Mouse (Mus musculus) neutrophil, adult 5-6 weeks (primary cell): ENCODE measurements around the gene Ltf. TPM values are rescaled to one million over a fixed set of nuclear protein-coding genes. Genes with fewer than 3 reads are reported as not detected.

Experiments used
- ATAC-seq: fragments of 151-379, 151-347 bp; 2 replicates; pipeline ENCODE4 v1.8.0; 2017; ENCODE audit warnings: mild to moderate bottlenecking, moderate TSS enrichment; ENCODE audit not compliant: insufficient number of reproducible peaks, poor library complexity, low FRiP score, severe bottlenecking; ENCODE audit errors: extremely low read depth
- total RNA-seq: library from RNA; stranded (forward); fragments of 200-1000 nt; gene quantifications from 2 replicates; pipeline ENCODE4 v1.2.3, GENCODE M21; 2017

Gene Ltf
- 19.4 and 33.3 TPM in 2 replicates for total RNA-seq

DNA sequence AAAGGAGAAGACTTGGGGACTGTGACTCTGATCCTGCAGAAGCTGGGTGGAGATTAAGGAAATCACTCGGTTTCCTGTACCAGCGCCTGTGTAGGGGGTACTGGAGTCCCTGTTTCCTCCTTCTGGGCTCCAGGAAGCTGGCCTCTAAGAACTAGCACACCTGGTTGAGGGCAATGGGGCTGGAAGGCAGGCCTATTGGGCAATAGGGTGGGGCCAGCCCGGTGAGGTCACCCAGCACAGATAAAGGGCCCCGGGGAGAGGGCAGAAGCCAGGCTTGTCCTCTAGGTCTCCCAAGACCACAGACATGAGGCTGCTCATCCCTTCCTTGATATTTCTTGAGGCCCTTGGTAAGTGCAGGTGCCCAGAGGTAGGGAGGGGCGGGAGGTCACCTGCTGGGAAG lies at the start of gene Ltf:
TSS of gene Ltf (plus strand) at position 250 of the 400 bp plus-strand sequence.
- no peak for ATAC-seq

DNA sequence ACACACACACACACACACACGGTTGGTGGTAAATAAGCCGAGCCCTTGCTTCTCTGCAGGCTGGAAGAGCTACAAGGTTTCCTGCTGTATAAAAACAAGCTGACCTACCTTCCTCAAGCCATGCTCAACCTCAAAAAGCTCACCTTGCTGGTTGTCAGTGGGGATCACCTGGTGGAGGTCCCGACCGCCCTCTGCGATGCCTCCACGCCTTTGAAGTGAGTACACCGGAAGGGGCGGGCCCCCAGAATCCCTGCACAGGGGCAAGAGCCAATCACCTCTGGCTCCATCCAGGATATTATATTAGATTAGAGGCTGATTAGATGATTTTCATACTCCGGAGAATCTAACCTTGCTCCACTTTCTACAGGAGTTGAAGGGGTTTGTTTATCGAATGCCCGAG lies 39.7 kb upstream of the Ltf start:
- no peak for ATAC-seq

DNA sequence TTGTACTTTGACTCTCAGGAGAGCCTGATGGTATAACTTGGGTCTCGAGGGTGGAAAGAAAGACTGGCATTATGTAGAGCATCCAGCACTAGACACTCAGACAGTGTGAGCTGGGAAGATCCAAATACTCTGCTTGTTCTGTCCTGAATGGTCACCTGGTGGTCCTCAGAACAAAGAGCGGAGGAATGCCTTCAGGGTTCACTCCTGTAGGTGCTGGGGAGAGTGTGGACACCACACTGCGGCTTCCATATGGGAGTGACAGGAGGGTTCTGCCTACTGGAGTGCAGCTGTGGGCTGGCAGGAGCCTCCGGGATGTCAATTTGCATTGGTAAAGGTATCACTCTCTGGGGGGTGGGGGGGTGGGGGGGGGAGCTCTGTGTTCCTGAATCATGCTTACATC lies 36.7 kb upstream of the Ltf start:
- ATAC-seq: no peak

DNA sequence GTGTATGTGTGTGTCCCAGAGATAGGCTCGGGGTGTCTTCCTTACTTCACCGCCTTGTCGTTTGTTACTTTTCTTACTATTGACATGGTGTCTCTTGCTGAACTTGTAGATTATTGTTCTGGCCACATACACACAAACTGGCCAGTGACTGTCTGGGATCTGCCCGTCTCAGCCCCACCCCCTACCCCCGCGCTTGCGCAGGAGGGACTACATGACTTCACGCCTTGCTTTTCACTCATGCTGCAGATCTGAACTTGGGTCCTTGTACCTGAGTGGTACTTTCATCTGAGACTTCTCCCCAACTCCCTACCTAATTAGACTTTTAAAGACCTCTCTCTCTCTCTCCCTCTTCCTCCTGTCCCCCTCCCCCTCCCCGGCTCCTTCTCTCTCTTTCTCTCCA lies 35.0 kb upstream of the Ltf start:
- ATAC-seq: no peak

DNA sequence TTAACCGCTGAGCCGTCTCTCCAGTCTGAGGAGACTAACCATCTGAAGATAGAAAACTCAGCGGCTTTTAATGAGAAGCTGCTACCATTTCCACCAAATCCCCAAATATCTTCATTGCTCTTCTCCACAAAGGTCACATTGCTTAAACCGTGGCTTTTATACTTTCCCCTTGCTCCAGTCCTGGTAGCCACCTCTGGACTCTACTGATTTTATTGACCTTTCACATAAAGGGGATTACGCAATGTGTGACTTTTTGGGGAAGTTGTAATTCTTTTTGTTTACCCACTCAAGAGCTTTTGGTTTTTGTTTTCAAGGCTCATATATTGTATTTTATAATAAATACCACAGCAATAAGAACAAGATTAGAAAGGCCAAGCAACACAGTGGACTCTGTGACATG lies 33.5 kb upstream of the Ltf start:
- ATAC-seq: no peak

DNA sequence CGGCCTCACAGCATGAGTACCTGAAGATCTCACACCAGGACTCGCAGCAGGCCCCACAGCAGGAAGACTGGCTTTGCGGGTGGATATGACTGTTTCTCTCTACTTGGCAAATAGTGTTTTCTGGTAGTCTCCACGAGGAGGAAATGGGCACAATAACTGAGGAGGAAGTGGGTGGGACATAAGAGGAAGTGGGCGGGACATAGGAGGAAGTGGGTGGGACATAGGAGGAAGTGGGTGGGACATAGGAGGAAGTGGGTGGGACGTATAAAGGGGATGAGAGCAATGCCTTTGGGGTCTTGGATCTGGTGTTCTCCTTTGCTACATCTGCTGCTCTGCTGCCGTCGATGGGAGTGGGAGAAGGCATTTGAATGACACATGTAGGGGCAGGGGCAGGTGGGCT lies 33.1 kb upstream of the Ltf start:
- no peak for ATAC-seq

DNA sequence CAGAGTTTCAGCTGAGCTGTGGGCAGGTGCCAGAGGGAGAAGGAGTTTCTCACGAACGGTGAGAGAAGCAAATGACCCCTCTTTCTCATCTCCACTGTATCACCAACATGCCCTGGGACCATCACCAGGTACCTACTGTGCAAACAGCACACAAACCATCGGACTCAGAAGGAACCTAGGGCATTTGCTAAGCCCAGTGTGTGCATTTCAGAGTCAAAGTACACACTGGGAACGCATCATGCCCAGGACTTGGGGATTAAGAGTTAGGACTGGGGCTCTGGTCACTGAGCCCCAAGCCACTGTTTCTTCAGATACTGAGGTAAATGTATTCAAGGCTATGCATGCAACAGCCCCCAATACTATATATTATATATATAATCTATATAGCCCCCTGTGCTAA lies 31.7 kb upstream of the Ltf start:
- no peak for ATAC-seq

DNA sequence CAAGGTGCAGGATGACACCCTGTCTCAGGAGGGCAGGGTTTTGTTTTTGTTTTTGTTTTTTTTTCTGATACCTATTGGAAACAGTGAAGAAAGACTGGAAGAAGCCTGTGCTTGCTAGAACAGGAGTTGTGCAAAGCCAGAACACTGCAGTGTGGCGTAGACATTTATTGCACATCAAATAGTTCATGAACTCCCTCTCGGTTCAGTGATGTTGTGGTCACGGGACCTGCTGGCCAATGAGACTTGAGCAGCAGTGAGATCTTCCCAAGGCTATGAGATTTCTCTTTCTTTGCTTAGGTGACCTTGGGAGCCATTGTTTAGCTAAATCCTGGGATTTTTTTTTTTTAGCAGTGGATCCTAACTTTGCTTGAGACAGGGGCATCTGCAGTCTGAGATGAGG lies 31.0 kb upstream of the Ltf start:
- no peak for ATAC-seq

DNA sequence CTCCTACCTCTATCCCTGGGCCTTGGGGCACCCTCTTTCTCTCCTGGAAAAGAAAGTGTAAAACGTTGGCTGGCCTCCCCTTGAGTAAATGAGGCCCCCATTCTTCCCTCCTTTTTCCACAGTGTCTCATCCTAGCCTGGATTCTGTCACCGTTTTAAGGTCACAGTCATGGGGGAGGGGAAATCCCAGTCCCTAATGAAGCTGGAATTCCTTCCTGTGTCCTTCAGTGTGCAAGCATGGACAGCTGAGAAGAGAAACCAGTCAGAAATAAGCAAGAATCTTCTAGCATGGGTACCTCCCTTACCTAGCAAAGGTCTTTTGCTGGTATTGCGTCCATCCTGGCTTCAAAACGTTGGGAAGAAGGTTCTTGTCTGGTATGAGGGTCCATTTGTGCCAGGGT lies 29.9 kb upstream of the Ltf start:
- no peak for ATAC-seq

DNA sequence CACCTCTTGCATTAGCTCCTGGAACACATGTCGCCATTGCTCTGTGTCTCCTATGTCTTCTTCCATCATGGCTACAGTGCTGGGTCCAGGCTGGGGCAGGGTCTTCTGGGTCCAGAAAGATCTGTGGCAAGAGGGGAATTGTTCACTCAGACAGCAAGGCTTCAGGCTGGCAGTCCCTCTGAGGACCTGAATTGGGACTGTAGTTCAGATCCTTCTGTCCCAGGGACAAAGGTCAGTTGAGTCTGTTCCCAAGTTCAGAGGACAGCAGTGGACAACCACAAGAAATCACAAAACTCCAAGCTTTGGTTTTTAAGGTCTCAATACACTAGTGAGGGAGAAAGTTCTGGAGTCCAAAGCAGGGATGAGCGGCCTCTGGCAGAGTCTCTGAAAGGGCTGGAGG lies 29.5 kb upstream of the Ltf start:
- ATAC-seq: no peak

DNA sequence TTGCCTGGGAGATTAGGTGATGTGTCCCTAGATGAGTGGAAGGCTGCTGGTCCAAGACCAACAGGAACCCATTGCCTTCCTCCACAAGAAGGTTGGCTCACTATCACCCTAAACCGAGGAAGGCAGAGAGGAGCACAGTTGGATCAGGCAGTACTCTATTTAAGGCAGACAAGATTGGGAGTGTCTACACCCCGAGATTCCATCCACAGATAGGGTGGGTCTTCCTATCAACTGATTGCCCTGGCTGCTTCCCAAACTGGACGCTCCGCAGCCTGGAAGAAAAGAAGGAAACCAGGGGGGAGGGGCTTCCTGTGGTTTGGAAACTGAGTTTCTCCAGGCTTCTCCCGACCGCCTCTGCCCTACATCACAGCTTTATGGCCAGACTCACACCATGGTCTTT lies 28.9 kb upstream of the Ltf start, which contains the start of gene Rtp3:
TSS of gene Rtp3 (minus strand) at position 380 of the 400 bp plus-strand sequence.
- no peak for ATAC-seq

DNA sequence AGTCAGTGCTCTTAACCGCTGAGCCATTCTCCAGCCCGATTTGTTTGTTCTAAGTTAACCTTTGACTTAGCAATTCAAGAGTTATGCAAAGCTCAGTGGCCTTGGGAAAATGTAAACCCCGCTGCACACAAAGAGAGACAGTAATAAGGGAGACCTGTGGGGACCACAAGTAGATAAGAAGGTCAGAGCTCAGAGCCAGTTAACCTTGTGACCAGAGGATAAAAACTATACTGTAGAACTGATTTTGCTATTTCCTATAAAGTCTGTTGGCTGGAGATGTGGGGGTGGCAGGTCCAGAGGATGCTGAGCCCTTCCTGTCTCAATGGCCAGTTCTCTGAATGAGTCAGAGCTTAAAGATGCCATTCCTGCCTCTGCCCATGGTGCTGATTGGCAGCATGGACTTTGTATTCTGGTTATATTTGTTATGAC lies 25.8 kb upstream of the Ltf start:
- no peak for ATAC-seq

DNA sequence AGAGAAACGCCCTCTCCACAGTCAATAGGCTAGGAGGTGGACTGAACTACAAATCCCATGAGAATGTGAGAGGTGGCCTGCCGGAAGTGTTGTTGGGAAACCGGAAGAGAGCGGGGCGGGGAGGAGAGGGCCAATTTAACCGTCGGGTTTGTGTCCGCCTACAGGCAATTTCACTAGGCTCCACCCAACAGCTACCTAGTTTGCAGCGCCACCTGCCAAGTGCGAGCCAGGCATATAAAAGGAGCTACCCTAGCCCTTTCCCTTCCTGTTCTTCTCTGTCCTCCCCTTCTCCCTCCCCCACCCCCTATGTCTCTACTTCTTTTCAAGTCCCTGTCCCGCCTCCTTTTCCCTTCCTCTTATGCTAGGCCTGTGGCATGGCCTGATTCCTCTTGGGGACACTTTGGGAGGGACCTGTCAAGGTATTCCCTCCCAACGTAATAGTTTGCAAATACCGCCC lies 24.3 kb upstream of the Ltf start:
- peak; percentile 83 for ATAC-seq

DNA sequence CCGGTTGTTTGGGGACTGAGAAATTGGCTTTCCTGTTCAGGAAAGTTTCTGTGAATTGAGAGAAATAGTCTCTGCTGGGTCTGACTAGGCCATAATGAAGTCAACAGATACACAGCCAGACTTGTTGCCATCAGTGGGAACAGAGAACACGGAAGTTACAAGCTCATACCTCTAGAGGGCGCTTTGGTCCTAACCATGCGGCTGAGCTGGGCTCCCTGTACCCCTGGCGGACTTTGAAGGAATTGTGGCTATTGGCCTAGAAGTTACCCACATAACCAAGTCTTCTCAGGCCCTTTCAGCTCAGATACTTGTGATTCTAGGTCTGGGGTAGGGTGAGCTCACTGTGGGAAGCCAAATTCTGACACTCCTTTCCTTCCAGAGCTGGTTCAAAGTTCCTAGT lies 21.8 kb upstream of the Ltf start:
- ATAC-seq: peak; percentile 87

DNA sequence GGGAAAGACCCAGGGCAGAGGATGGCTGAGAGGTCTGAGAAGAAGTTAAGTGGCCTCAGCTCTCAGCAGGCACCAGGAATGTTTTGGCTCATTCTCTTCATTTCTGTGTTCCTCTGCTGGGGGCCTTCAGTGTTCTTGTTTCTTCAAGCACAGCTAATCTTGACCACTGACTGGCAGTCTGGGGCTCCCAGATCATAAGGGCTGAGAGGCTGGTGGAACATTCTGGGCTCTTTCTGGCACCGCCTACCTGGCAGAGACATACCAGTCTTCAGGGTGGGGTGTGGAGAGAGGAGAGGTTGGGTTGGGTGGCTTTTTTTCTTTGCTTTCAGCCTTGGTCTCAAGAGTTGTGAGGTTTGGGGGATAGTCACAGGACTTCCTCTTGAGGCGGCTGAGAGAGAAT lies 20.0 kb upstream of the Ltf start:
- ATAC-seq: no peak

DNA sequence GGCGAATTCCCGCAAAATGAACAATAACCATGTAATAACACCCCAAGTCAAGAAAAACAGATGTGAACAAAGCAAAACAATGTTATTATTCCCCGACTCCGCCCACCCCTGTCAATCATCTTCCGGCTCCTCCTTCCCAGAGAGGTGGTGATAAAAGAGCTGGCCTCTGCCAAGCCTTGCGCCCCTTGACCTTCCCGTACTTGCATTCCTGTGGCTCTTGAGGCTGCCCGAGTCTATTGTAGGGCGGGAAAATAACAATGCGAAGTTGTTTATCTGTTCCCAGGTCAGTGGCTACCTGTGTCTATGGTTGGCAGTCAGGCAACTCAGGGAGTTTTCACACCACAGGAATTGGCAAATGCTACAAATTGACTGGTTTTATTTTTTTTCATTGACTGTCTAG lies 19.2 kb upstream of the Ltf start:
- no peak for ATAC-seq

DNA sequence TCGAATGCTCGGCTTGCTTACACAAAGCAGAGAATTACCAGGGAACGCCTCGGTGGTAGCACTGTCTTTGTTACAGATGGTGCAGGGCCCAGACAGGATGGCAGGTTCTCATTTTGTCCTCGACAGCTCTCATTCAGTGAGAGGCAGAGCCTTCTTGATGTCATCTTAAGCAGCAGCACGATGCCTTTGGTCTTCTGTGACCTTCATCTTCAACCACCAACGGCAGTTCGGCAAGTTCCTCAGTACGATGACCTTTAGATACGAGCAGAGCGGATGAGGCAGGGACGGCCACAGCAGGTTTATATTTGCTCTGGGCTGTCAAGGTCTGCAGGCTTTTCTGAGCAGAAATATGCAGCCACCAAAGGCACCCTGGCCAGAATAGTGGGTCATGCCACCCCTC lies 17.4 kb upstream of the Ltf start:
- ATAC-seq: no peak

DNA sequence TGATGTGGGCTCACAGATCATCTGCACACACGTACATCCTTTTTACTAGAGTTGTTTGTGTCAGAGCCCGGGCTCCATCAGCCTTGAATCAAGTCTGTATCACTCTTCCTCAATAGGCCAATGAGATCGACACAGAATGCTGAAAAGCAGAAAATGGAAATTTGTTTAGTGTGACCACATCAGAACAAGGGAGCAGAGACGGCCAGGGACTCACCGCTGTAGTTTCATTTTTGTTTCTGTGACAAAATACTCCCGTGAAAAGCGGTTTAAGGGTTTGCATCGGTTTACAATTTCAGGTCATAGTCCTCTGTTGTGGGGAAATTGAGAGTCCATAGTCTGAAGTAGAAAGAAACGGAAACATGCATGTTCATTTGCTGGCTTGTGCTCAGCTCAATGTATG lies 15.8 kb upstream of the Ltf start:
- no peak for ATAC-seq

DNA sequence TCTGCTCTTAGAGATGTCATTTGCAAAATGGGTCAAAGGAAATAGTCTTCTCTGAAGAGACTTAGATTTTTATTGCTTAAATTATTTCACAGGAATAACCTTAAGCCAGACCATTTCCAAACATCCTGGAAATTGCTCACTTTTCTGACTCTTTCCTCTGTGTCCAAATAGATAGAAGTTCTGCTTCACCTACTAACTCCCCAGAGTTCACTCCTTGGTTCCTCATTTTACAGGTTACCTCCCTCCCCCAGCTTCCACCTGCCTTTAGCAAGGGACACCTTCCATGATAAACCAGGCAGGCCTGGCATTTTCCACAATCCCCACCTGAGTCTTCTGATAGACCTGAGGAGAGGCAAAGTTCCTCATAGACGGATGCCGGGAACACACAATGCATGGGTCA lies 12.5 kb upstream of the Ltf start:
- no peak for ATAC-seq

DNA sequence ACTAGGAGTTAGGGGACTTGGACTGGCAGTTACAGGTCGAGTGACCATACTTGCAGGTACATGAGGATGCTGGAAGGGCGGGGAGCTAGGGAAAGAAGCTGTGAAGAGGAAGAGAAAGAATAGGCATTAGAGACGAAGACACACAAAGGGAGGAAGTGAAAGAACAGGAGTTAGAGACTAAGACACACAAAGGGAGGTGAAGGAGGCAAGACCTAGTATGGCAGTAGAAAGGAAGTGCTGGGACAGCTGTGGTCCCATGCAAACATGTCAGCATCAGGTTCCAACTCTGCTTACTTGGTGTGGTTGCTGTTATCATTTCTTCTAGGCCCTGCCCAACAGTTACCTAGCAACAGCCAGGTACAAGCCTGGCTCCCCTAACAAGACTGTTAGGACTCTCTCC lies 9.3 kb upstream of the Ltf start:
- ATAC-seq: no peak

DNA sequence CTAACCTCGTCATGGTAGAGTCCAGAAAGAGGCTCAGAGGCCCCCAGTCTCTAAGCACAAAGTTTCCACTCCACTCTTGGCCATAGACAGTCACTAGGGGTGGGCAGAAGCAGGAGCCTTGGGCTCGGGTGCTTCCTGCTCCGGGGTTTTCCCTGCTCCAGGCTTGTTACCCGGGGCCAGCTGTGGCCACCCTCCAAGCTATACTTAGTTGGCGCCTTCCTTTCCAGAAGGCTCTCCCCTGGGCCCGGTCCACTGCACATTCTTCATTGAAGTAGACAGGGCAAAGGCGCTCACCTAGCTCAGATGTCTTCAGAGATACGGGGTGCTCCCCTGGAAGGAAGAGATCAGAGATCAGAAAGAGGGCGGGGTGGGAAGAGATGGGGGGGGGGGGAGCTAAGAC lies 7.5 kb upstream of the Ltf start:
- ATAC-seq: no peak

DNA sequence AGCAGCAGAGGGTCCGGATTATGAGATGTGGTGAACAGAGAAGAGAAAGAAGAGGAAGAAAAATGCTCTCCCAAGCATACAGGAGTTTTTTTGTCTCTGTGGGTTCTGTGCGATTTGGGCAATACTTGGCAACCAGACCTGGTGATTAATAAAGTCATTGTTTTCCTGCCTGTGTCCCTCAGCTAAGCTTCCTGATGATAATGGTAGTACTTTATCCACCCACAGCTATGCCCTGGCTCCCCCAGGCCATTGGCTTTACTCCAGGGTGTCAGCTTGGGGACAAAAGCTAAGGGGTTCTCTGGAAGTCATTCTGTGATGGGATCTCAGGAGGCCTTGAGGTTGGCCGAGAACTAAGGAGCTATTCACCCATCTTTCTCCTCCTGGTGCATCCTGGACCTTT lies 7.0 kb upstream of the Ltf start:
- ATAC-seq: no peak
